Mouse (Mus musculus): ENCODE results near the gene Lcat.
A peak's percentile ranks its signal among the peaks of the same experiment; 100 is the strongest.

The Lcat gene

GRCm38 (mm10) chr8:105949350-105949749 lies 6.2 kb upstream of the Lcat start:
- DNase-seq (ENCODE audit: low read depth, low spot score), result no peak

DNA sequence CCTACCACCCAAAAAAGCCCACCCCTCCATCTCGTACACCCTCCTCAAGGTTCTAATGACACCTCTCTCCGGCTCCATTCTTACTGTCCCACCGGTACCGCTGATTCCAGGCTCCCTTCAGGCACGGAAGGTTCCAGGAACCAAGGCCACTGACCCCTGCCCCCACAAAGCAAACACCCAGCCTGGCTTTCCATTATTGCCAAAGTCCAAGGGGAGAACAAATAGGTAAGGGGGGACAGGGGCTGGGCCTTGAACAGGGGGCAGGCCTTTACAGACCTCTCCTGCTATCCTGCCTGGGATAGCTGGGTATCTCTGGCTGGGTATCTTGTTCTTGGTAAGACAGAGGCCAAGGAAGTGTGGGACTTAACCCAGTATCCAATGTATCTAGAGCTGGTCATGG lies 640 bp downstream of the Lcat start:
- DNase-seq (ENCODE audit: low read depth, low spot score), result no peak

GRCm38 (mm10) chr8:105942026-105942425 lies 1.2 kb downstream of the Lcat start:
- DNase-seq (ENCODE audit: low read depth, low spot score), result no peak

GRCm38 (mm10) chr8:105938306-105938669 lies 4.9 kb downstream of the Lcat start, which contains the start of gene Psmb10:
Gene Psmb10, minus strand, starts transcription at chr8:105938444.
- DNase-seq (ENCODE audit: low read depth, low spot score), result no peak

GRCm38 (mm10) chr8:105937496-105938305 lies 5.5 kb downstream of the Lcat start:
- DNase-seq (ENCODE audit: low read depth, low spot score), result peak; percentile 27

GRCm38 (mm10) chr8:105936866-105937475 lies 6.2 kb downstream of the Lcat start:
- peak; percentile 93 for DNase-seq (ENCODE audit: low read depth, low spot score)

- DNase-seq (ENCODE audit: low read depth, low spot score), result no peak
Measured at GRCm38 (mm10) chr8:105935863-105936603, 7.1 kb downstream of the Lcat start.

GRCm38 (mm10) chr8:105935105-105935504 lies 8.1 kb downstream of the Lcat start:
- no peak for DNase-seq (ENCODE audit: low read depth, low spot score)

DNA sequence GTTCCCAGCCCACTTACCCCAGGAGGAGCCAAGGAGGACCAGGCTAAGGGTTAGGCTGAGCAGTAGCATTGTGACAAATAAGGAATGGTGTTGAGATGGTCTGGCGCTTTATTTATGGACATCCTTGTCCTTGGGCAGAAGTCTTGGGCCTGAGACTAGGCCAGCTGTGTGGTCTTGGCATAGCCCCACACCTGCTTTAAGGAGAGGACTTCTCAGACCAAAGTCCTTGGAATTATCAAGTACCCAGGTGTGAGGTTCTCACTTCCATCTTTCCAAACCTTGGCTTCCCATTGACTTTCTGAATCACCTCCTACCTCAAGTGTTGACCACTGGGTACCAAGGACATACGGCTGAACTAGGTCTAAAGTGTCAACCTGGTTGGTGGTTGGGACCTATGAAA lies 9.4 kb downstream of the Lcat start, which contains the start of gene Ctrl:
Ctrl (minus strand) TSS at position 101 of the 400 bp plus-strand sequence.
- no peak for DNase-seq (ENCODE audit: low read depth, low spot score)

GRCm38 (mm10) chr8:105932525-105932924 lies 10.7 kb downstream of the Lcat start:
- no peak for DNase-seq (ENCODE audit: low read depth, low spot score)

DNA sequence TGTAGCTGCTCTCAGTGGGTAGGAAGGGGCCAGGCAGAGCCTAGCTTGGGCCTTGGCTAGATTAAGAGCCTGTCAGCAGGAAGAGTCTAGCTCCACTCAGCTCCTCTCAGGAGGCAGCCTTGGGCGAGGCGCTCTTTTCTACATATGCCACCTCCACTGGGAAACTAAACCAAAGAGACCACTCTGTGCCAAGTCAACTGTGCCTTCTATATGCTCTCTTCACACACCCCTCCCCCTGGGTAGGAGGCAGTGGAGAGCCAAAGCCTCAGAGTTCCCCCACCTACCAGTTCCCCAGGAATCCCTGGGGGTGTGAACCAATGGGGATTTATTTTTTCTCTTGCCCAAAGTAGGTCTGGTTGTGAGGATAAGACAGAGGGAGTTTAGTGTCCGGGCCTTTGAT lies 11.9 kb downstream of the Lcat start:
- no peak for DNase-seq (ENCODE audit: low read depth, low spot score)

DNA sequence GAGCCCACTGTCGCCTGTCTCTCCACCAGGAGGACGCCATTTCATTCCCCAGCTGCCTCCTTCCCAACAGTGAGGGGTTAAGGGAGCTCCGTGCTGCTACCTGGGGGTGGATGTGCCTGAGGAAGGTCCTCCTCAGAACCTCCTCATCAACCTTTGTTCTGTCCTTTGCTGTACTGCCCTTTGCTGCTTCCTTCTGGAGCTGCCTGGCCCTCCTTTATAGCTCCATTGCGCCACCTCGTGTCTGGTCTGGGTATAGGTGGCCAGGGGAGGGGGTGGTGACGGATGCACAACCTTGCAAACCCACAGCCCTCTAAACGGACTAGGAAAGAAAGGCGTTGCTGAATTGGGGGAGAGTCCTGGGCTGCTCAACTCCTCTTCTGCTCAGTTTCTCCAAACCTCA lies 12.6 kb downstream of the Lcat start:
- peak; percentile 84 for DNase-seq (ENCODE audit: low read depth, low spot score)

DNA sequence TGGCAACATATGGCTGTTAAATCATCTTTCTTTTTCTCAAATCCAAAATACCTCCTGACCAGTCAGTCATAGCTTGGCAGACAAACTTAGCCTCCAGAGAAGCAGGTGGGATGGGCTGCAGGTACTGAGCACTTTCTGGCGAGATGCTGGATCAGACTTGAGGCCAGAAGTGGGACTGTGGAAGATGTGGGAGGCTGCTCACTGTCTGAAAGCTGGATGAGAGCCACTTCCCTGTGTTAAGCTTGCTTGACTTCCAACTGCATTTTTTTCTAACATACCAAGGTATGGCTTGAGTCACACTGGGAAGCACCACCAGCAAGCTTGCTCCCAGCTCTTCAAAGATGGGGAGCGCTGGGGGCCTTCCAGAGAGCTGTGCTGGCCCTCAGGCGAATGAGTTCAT lies 18.1 kb downstream of the Lcat start:
- DNase-seq (ENCODE audit: low read depth, low spot score), result no peak

- no peak for DNase-seq (ENCODE audit: low read depth, low spot score)
Measured at GRCm38 (mm10) chr8:105919390-105919789, 23.8 kb downstream of the Lcat start.

GRCm38 (mm10) chr8:105900941-105901616 lies 42.1 kb downstream of the Lcat start:
- no peak for DNase-seq (ENCODE audit: low read depth, low spot score)

DNA sequence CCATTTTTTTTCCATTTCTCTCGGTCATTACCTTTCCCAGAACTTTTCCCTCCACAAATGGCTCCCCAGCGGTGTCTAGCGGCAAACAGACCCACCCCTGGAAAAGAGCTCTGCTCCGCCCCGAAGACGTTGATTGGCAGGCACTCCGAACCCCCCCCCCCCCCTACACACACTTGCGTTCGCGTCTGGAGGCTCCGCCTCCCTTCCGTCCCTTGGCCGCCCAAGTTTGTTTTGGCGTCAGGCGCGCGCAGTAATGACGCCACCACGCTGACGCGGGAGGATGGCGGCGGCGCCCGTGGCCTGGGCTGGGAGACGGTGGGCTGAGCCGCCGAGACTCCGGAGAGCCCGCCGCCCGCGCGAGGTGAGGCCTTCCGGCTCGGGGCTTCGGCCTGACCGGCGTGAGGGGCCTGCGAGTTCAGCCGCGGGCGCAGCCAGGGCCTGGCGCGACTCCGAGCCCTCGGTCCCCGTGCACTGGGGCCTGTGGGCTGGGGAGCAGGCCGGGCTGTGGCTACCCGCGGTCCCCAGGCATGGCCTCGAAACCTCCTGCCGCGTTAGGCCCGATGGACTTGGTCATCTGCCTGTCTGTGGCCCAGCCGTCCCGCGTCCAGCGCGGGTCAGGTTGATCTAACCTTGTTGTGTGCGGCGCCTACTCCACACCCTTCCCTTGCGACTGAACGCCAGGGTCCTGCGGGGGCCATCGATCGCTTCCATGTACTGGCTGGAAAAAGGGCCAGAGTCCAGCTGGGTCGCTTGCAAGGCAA lies 42.8 kb downstream of the Lcat start, which contains the start of gene Pskh1:
Pskh1 (plus strand) TSS at position 262 of the 761 bp plus-strand sequence.
- peak; percentile 97 for DNase-seq (ENCODE audit: low read depth, low spot score)

- no peak for DNase-seq (ENCODE audit: low read depth, low spot score)
Measured at GRCm38 (mm10) chr8:105897801-105898480, 45.2 kb downstream of the Lcat start.

DNA sequence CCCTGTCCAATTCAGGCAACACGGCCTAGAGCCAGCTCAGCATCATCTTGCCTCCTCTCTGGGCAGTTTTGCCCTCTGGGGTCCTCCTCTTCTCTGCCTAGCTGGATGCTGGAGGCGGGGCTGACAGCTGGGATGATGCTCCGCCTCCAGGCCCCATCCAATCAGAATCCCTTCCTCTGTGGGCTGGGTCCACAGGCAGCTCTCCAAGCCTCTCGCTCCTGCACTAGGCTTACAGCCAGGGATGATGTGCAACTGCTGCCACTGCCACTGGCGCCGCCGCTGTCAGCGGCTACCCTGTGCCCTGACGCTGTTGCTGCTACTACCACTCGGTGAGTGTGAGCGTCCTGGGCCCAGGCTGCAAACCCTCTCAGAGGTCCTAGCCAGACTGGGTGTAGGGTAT lies 49.8 kb downstream of the Lcat start, which contains the start of gene Nrn1l:
Nrn1l (plus strand) TSS at position 229 of the 400 bp plus-strand sequence.
- peak; percentile 78 for DNase-seq (ENCODE audit: low read depth, low spot score)

DNA sequence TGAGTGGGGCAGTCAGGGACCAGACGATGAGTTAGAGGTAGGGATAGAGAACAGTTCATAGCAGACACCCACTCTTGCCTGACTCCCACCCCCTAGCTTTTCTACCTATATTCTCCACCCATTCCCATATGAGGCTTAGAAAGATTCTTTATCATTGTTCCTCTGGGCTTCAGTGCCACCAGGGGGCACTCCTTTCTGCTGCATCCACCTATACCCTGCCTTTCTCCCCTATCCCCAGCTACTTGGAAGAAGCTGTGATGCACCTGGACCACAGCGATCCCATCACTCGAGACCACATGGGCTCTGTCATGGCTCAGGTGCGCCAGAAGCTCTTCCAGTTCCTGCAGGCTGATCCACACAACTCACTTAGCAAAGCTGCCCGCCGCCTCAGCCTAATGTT lies 50.8 kb downstream of the Lcat start:
- DNase-seq (ENCODE audit: low read depth, low spot score), result no peak

DNA sequence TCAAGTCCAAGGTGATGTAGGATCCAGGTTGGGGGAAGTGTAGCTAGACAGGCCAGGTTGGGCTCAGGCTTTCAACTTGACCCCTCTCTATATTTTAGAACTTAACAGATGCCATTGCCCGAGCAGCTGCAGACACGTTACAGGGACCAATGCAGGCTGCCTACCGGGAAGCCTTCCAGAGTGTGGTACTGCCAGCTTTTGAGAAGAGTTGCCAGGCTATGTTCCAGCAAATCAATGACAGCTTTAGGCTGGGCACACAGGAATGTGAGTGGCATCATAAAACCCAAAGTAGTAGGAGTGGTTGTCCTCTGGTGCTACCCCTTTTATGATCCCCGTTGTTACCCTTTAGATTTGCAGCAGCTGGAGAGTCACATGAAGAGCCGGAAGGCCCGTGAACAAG lies 52.3 kb downstream of the Lcat start:
- DNase-seq (ENCODE audit: low read depth, low spot score), result no peak

All from mesoderm, embryonic 11.5 days (tissue).